Mouse (Mus musculus) lung, postnatal 0 days (tissue): ENCODE measurements around the gene Lrrc3c. TPM values are rescaled to one million over a fixed set of nuclear protein-coding genes. Genes with fewer than 3 reads are reported as not detected.

Experiments
- ATAC-seq: fragments of 200-750 bp; cut with Nextera tagmentation; 2 replicates; pipeline ENCODE4 v1.8.0; 2017; ENCODE audit warnings: moderate library complexity
- DNase-seq: peaks from one replicate; pipeline ENCODE4 v3.0.0-alpha.2; 2016; ENCODE audit warnings: low spot score
- H3K27ac ChIP-seq: fragments of 300-500 bp; sonication (generic); 2 replicates; pipeline ENCODE4 v1.5.1; 2014; ENCODE audit warnings: antibody characterized with exemption, mild to moderate bottlenecking, low read length, mixed read lengths
- H3K27me3 ChIP-seq: fragments of 300-500 bp; sonication (generic); replicated peaks from 2 replicates; pipeline ENCODE4 v1.6.1; 2014; ENCODE audit warnings: low read length, mixed read lengths; ENCODE audit not compliant: insufficient read depth
- H3K36me3 ChIP-seq: fragments of 300-500 bp; sonication (generic); 2 replicates; pipeline ENCODE4 v1.6.1; 2014; ENCODE audit warnings: low read length, mixed read lengths; ENCODE audit not compliant: insufficient read depth
- H3K4me1 ChIP-seq: fragments of 300-500 bp; sonication (generic); 2 replicates; pipeline ENCODE4 v1.6.1; 2014; ENCODE audit warnings: antibody characterized with exemption, low read depth, low read length, mixed read lengths; ENCODE audit not compliant: insufficient read depth
- H3K4me2 ChIP-seq: fragments of 300-500 bp; sonication (generic); replicated peaks from 2 replicates; pipeline ENCODE4 v1.6.1; 2014; ENCODE audit warnings: low read depth, mild to moderate bottlenecking, low read length, moderate library complexity, mixed read lengths
- H3K4me3 ChIP-seq: fragments of 300-500 bp; sonication (generic); 2 replicates; pipeline ENCODE4 v1.5.1; 2014; ENCODE audit warnings: low read depth, low read length
- H3K9ac ChIP-seq: fragments of 300-500 bp; sonication (generic); replicated peaks from 2 replicates; pipeline ENCODE4 v1.6.1; 2014; ENCODE audit warnings: low read depth, mild to moderate bottlenecking
- H3K9me3 ChIP-seq: fragments of 300-500 bp; sonication (generic); 2 replicates; pipeline ENCODE4 v1.6.1; 2016; ENCODE audit warnings: low read length, mixed read lengths
- CTCF ChIP-seq: IDR thresholded peaks from 2 replicates; pipeline ENCODE4 v1.5.1; 2016; ENCODE audit warnings: antibody characterized with exemption, mild to moderate bottlenecking
- EP300 ChIP-seq: IDR thresholded peaks from 2 replicates; pipeline ENCODE4 v1.6.1; 2016; ENCODE audit warnings: antibody characterized with exemption, mild to moderate bottlenecking, control low read depth
- WGBS: fragments of 180-500 bp; shearing (Covaris S2); extraction: QIAGEN DNeasy Blood & Tissue Kit; methylation state at CpG from one replicate; pipeline ENCODE4 v1.1.7; 2014; 5-methylcytosine and 5-hydroxymethylcytosine counted together
- polyA plus RNA-seq: library from polyadenylated mRNA; unstranded; fragments of >200 nt; fragmentation: Nextera tagmentation; extraction: Ambion mirVana; gene quantifications from 2 replicates; pipeline ENCODE4 v1.2.1, GENCODE M21; 2015

Lrrc3c gene
- polyA plus RNA-seq, 1 experiment from 2014 or later: not detected

DNA sequence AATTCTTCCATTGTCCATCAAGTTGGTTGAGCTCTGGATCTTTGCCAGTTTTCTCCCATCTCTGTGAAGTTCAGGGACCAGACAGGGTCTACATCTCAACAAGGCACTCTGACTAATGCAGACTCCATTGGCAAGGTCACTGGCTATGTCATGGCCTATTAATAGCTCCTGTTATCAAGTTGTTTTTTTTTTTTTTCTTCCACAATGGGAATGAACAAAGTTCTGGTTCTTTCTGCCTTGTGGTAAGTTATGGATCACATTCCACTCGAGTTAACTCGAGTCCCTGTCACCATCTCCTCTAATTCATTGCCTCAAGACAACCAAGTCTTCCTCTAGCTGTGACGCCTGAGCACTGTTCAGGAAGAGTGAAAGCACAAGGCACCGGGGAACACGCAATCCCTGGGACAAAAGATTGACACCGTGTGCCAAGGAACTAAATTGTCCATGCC, 9.2 kb upstream of the Lrrc3c start:
- Histone ChIP-seq H3K9ac (no peak overlapping the region), H3K27me3 (no peaks in the 10 kb centered on the region), H3K4me2 (peak overlapping the region; percentile 83; the same call in 1 of the 2 replicates), H3K27ac (peak overlapping the region; percentile 92; the same call in 1 of the 2 replicates), H3K36me3 (no peaks in the 10 kb centered on the region), H3K4me1 (peaks cover 8% of the 10 kb centered on the region; the same call in 1 of the 2 replicates), H3K4me3 (no peak overlapping the region), H3K9me3 (no peaks in the 10 kb centered on the region)
- DNase-seq: peak; percentile 70
- ATAC-seq: no peak
- 47% methylated on average over 6 of the region's 6 CpGs for WGBS
- TF ChIP-seq EP300 (no peak), CTCF (no peak)

GRCm38 (mm10) chr11:98589306-98589705, 8.8 kb upstream of the Lrrc3c start:
- Histone ChIP-seq H3K27ac (no peak overlapping the region), H3K4me1 (peaks cover 8% of the 10 kb centered on the region; the same call in 1 of the 2 replicates), H3K36me3 (no peaks in the 10 kb centered on the region), H3K9ac (no peak overlapping the region), H3K27me3 (no peaks in the 10 kb centered on the region), H3K4me2 (no peak overlapping the region), H3K4me3 (no peak overlapping the region), H3K9me3 (no peaks in the 10 kb centered on the region)
- DNase-seq (no peak), ATAC-seq (no peak)
- TF ChIP-seq CTCF (no peak), EP300 (no peak)
- 71% methylated on average over 8 of the region's 8 CpGs for WGBS

GRCm38 (mm10) chr11:98590548-98591445, 7.3 kb upstream of the Lrrc3c start:
- H3K36me3 ChIP-seq: no peaks in the 10 kb centered on the region
- no peak overlapping the region for H3K4me2 ChIP-seq
- WGBS: 68% methylated on average over 19 of the region's 19 CpGs
- ATAC-seq (no peak), DNase-seq (no peak)
- TF ChIP-seq EP300 (no peak), CTCF (no peak)
- H3K27me3 ChIP-seq: no peaks in the 10 kb centered on the region
- H3K4me1 ChIP-seq: peaks cover 8% of the 10 kb centered on the region; the same call in 1 of the 2 replicates
- H3K4me3 ChIP-seq: no peak overlapping the region
- no peaks in the 10 kb centered on the region for H3K9me3 ChIP-seq
- H3K27ac ChIP-seq: no peak overlapping the region
- H3K9ac ChIP-seq: no peak overlapping the region

DNA sequence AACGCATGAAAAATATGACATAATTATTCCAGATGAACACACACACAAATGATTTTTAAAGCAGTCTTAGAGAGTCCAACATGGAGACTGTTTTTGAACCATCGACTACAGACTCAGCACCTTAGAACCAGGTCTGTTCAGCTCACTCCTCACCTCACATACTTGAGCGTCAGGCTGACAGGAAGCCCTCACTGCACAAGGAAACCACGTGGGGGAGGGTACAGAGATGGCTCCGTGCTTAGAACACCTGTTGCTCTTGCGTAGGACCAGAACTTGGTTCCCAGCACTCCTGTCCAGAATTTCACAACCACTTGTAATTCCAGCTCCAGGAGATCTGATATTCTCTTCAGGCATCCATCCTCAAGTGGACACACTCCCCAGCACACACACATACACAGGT, 3.1 kb upstream of the Lrrc3c start:
- no peak for DNase-seq

GRCm38 (mm10) chr11:98595473-98595872, 2.6 kb upstream of the Lrrc3c start:
- DNase-seq: no peak
- no peak for ATAC-seq
- Histone ChIP-seq H3K27me3 (no peaks in the 10 kb centered on the region), H3K4me1 (no peaks in the 10 kb centered on the region), H3K9ac (no peak overlapping the region), H3K4me3 (no peak overlapping the region), H3K36me3 (no peaks in the 10 kb centered on the region), H3K4me2 (no peak overlapping the region), H3K9me3 (no peaks in the 10 kb centered on the region), H3K27ac (no peak overlapping the region)
- TF ChIP-seq EP300 (no peak), CTCF (no peak)
- WGBS: 60% methylated on average over 10 of the region's 10 CpGs

More for the DNA sequence above, 3.1 kb upstream of the Lrrc3c start:
- Histone ChIP-seq H3K9ac (no peak overlapping the region), H3K27ac (no peak overlapping the region), H3K27me3 (no peaks in the 10 kb centered on the region), H3K36me3 (no peaks in the 10 kb centered on the region), H3K9me3 (no peaks in the 10 kb centered on the region), H3K4me1 (no peaks in the 10 kb centered on the region), H3K4me2 (no peak overlapping the region), H3K4me3 (no peak overlapping the region)
- no peak for ATAC-seq
- TF ChIP-seq EP300 (no peak), CTCF (no peak)
- WGBS: 65% methylated on average over 6 of the region's 6 CpGs

DNA sequence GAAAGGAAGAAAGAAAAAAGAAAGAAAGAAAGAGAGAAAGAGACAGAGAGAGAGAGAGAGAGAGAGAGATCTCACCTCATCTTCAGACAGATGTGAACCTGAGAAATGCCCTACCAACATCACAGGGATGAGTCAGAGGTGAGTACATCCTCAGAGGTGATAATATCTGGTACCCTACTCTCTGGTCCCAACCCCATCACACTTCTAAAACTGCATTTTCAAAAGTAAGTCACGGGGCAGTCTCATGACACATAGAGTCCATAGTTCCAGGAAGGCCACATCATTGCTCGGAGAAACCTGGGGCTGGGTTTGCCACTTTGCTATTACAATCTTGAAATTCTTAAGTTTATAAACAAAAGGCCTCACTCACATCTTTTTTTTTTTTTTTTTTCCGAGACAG, 2.1 kb upstream of the Lrrc3c start:
- WGBS: 77% methylated on average over 3 of the region's 3 CpGs

More for the DNA sequence above, 2.1 kb upstream of the Lrrc3c start:
- Histone ChIP-seq H3K36me3 (no peaks in the 10 kb centered on the region), H3K9ac (no peak overlapping the region), H3K4me3 (no peak overlapping the region), H3K27ac (no peak overlapping the region), H3K27me3 (no peaks in the 10 kb centered on the region), H3K9me3 (no peaks in the 10 kb centered on the region), H3K4me2 (no peak overlapping the region), H3K4me1 (no peaks in the 10 kb centered on the region)
- DNase-seq (no peak), ATAC-seq (no peak)
- TF ChIP-seq EP300 (no peak), CTCF (no peak)
